Mouse (Mus musculus) adrenal gland, postnatal 4 days (tissue): Measurements from ENCODE around the gene Tulp2. TPM values are rescaled to one million over a fixed set of nuclear protein-coding genes. Genes with fewer than 3 reads are reported as not detected.
A peak's percentile ranks its signal among the peaks of the same experiment; 100 is the strongest.
"Not testable (repeated sequence)": the region's sequence is repeated elsewhere in the genome, so short reads cannot be mapped to it uniquely, and the experiment has no call there.

ENCODE experiments used
- DNase-seq, 2 experiments: peaks; one replicate each; pipeline ENCODE4 v3.0.0; 2021 to 2022; ENCODE audit warnings: low spot score in 2 of 2, mixed read lengths in 2 of 2
- total RNA-seq, 2 experiments: library from RNA; stranded (reverse); gene quantifications; 2 replicates each; pipeline ENCODE4 v1.2.3; 2021

Gene Tulp2
- total RNA-seq, 2 experiments from 2014 or later, result 0.45 to 0.54 TPM

DNA sequence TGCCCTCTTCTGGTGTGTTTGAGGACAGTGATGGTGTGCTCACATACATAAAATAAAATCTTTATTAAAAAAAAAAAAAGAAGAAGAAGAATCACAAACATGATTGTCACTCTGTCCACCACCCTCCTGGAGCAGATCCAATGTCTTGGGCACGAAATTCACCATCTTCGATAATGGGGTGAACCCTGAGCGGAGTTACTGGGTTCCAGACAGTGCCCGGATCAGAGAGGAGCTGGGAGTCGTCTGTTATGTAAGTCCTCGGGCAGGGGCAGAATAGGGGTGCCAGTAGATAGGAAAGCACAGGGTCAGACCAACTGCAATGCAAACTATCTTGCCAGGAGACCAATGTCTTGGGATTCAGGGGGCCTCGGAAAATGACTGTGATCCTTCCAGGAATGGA, 38.9 kb downstream of the Tulp2 start:
- DNase-seq, result no peak

- DNase-seq, result peak; percentile 46 to 72
Observed at GRCm38 (mm10) chr7:45521728-45522184, 40.1 kb downstream of the Tulp2 start.

GRCm38 (mm10) chr7:45522194-45522752, 40.6 kb downstream of the Tulp2 start:
- DNase-seq, result no peak

- DNase-seq, result no peak
Observed at GRCm38 (mm10) chr7:45522957-45523676, 41.4 kb downstream of the Tulp2 start.

GRCm38 (mm10) chr7:45523678-45524170, 42.0 kb downstream of the Tulp2 start:
- DNase-seq, result no peak

GRCm38 (mm10) chr7:45524841-45525621, 43.4 kb downstream of the Tulp2 start:
- no peak for DNase-seq

DNA sequence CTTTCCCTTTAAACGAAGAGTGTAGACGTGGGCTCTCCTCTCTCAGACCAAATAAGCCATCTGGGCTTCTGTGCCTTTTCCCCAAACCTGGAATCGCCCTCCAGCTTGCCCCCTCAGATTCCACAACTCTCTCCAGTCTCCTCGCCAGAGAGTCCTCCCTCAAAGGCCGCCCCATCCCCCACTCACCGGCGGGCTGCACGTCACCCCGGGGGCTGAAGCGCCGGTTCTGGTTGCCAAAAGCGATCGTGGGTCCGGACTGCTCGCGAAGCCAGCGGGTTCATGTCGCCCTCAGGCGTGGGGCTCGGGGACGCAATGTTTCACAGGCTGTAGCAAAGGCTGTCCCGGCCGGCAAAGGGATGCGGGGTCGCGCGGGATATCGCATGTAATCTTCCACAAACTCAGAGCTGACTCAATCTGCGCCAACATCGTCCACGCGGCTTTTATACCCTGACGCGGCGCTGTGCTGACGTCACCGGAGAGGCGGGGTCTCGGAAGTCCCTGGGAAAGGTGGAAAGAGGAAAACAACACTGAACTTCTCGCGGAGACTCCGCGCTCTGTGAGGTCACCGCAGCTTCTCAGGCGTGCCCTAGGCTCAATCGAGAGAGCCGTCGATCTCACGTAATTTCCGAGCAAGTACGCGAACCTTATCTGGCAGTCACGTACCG, 44.3 kb downstream of the Tulp2 start, which contains the start of the genes Ppp1r15a and Plekha4:
Gene Ppp1r15a, minus strand, starts transcription at position 460 of the 665 bp plus-strand sequence.
Gene Plekha4, plus strand, starts transcription at position 522 of the 665 bp plus-strand sequence.
- DNase-seq, result peak; percentile 86 to 88

- no peak for DNase-seq
Observed at GRCm38 (mm10) chr7:45526474-45527120, 44.9 kb downstream of the Tulp2 start.

- not testable (repeated sequence) for DNase-seq
Observed at GRCm38 (mm10) chr7:45527169-45527568, 45.5 kb downstream of the Tulp2 start.

DNA sequence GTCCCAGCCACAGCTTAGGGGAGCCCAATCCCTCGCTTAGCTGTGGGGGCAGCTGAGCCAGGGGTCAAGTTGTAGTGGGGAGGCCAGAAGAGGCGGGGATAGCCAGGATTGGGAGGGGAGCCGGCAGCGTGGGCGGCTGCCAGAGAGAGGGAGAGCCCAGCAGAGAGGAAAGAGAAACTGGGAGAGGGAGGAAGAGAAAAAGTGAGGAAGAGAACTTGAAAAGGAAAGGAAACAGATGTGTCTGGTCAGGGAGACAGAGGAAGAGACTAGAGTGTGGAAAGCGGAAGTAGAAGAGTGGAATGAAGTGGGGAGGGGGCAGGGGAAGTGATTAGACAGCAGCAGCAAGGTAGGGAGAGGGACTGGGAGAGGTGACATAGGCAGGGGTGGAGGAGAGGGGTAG, 47.8 kb downstream of the Tulp2 start:
- no peak for DNase-seq

- DNase-seq, result no peak
Observed at GRCm38 (mm10) chr7:45530643-45531042, 49.0 kb downstream of the Tulp2 start.

GRCm38 (mm10) chr7:45535676-45536075, 54.0 kb downstream of the Tulp2 start:
- DNase-seq, result no peak

DNA sequence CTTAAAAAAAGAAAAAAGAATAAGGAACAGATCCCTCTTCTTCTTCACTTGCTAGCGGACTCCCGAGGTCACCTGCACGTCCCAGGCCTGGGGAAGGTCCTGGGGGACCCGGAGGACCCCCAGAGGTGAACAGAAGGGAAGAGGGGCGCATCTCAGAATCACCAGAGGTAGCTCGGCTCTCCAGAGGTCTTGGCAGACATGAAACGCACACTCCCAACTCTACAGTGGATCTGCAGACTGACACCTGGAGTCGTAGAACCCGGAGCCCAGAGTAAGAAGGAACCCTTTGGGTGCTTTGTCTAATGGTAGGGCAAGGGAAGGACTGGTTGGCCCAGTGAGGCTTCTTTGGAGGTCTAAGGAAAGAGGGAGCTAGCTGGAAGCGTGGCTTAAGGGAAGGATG, 55.9 kb downstream of the Tulp2 start:
- no peak for DNase-seq

GRCm38 (mm10) chr7:45538163-45539041, 56.7 kb downstream of the Tulp2 start:
- no peak for DNase-seq

DNA sequence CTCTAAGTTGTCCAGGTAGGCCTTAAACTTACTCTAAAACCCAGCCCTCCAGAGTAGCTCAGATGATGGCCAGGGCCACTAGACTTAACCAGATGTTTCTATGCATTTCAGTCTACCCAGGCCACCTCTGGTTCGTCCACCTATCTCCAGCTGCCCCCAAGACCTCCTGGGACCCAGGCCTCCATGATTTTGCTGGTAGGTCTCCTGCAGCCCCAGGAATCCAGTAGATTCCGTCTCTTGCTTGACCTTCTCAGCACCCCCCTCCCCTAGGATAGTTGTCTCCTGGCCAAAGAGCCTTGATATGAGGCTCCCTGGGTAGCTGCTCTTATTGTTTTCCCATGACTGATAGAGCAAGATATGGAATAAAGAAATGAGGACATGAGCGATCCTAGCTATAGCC, 57.4 kb downstream of the Tulp2 start:
- DNase-seq, result no peak

DNA sequence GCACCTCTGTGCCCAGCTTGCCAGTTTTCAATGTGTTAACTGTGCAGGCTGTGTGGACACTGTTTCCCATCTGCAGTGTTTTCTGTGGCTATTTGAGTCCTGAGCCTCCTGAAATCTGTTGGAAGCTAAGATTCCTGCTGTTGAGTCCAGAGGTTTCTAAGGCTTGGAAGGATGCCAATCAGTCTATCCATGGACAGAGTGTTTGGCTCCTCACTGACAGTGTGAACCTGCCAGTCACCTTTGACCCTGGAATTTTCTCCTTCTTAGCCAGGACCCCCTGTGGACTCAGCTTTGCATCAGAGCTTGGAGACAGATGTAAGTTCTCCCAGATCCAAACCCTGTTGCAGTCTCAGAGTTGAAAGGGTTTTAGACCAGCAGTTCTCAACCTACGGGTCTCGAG, 58.5 kb downstream of the Tulp2 start:
- no peak for DNase-seq

DNA sequence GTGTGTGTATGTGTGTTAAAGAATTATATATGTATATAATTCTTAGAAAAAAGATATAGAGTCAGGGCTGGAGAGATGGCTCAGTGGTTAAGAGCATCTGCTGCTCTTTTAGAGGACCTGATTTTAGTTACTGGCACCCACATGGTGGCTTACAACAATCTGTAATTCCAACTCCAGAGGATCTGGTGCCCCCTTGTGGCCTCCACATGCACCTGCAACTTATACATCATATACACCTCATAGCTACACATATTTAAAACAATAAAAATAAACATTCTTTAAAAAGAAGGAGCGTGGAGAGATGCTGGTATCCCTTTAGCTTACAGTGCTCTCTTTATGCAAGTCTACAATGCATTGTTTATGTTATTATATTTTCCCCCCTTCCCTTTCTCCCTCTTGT, 62.8 kb downstream of the Tulp2 start:
- no peak for DNase-seq

GRCm38 (mm10) chr7:45549641-45550436, 68.2 kb downstream of the Tulp2 start:
- DNase-seq, result no peak
